Mouse (Mus musculus): ENCODE data around the gene 4921511M17Rik.
"Not testable (repeated sequence)": the region's sequence is repeated elsewhere in the genome, so short reads cannot be mapped to it uniquely, and the experiment has no call there.

Gene 4921511M17Rik

GRCm38 (mm10) chrX:154033727-154034126 lies at the start of gene 4921511M17Rik:
Gene 4921511M17Rik, minus strand, starts transcription at chrX:154033827.
- DNase-seq (ENCODE audit: low spot score): not testable (repeated sequence)

- DNase-seq (ENCODE audit: low spot score): not testable (repeated sequence)
These were observed 21.3 kb upstream of the 4921511M17Rik start, which contains the start of gene Gm10057 for GRCm38 (mm10) chrX:154054939-154055338. Gene Gm10057, minus strand, starts transcription at chrX:154055039.

DNA sequence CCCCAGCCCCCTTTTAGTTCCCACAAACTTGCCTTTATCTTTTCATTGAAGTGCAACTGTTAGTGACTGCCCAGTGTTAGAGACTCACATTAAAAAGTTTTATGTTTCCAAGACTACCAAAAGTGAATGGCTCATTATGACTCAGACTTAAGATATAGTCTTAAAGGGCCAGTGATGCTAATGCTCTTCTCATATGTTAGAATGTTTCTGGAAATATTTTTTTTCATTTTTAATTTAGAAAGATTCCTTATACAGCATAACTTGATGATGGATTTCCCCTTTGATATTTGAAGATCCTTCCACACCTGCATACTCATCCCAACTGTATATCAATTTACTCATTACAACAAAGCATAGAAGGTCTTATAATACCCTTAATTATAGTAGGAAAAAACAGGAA lies 21.1 kb downstream of the 4921511M17Rik start, which contains the start of gene Samt1:
Gene Samt1 (minus strand): TSS at position 101 of the 400 bp plus-strand sequence.
- DNase-seq (ENCODE audit: low spot score): not testable (repeated sequence)

GRCm38 (mm10) chrX:153976914-153977313 lies 56.7 kb downstream of the 4921511M17Rik start:
- DNase-seq (ENCODE audit: low spot score): not testable (repeated sequence)

DNA sequence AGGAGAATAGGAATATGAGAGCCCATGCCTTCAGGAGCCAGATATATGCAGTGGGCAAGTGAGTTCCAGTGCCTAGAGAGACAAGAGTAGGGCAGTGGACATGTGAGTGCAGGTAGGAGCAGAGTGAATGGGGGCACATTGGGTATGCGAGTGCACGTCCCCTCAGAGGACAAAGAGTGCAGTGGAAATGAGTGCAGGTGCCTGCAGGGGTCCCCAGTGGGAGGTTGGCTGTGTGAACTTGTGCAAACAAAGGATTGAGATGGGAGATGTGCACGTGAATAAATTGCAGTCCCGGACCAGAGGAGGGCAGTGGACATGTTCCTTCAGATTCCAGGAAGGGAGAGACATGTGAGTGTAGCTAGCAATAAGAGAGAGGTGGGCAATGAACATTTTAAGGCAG lies 57.2 kb downstream of the 4921511M17Rik start:
- DNase-seq (ENCODE audit: low spot score): not testable (repeated sequence)

GRCm38 (mm10) chrX:153974450-153974849 lies 59.2 kb downstream of the 4921511M17Rik start:
- no peak for DNase-seq (ENCODE audit: low spot score)
